Mouse (Mus musculus): ENCODE measurements around the gene Arntl. TPM values are rescaled to one million over a fixed set of nuclear protein-coding genes. Genes with fewer than 3 reads are reported as not detected.

Gene Arntl
- polyA plus RNA-seq, 1 experiment from 2014 or later: 7.0 TPM

- Histone ChIP-seq H3K27ac (ENCODE audit: low read depth) (peak overlapping the region; percentile 71), H3K4me1 (ENCODE audit: insufficient read depth) (peaks cover 36% of the 10 kb centered on the region), H3K4me2 (ENCODE audit: low read depth, low read length) (no peak overlapping the region), H3K9ac (replicated peaks) (0 out of 2 replicates have a peak overlapping the region, but pooled peaks have one; percentile 21), H3K9me3 (ENCODE audit: low read length) (no peaks in the 10 kb centered on the region), H3K4me3 (ENCODE audit: low read depth, low read length) (no peak overlapping the region), H3K36me3 (replicated peaks; ENCODE audit: insufficient read depth, low read length) (no peaks in the 10 kb centered on the region), H3K27me3 (ENCODE audit: insufficient read depth, low read length) (no peaks in the 10 kb centered on the region)
- TF ChIP-seq CTCF (IDR thresholded peaks at IDR 0.05; ENCODE audit: low read depth) (no peak), EP300 (IDR thresholded peaks at IDR 0.05; ENCODE audit: low read depth) (no peak)
- 37% methylated on average over 12 of the region's 12 CpGs for WGBS (ENCODE audit: insufficient replicate concordance)
- DNase-seq (no peak), ATAC-seq (0 out of 2 replicates have a peak, but pooled peaks have one; percentile 16)
Observed at GRCm38 (mm10) chr7:113241901-113242661, 34.8 kb downstream of the Arntl start.

- TF ChIP-seq CTCF (IDR thresholded peaks at IDR 0.05; ENCODE audit: low read depth) (no peak), EP300 (IDR thresholded peaks at IDR 0.05; ENCODE audit: low read depth) (no peak)
- 55% methylated on average over 6 of the region's 6 CpGs for WGBS (ENCODE audit: insufficient replicate concordance)
- no peak for ATAC-seq
Observed at GRCm38 (mm10) chr7:113242688-113243087, 35.4 kb downstream of the Arntl start.

DNA sequence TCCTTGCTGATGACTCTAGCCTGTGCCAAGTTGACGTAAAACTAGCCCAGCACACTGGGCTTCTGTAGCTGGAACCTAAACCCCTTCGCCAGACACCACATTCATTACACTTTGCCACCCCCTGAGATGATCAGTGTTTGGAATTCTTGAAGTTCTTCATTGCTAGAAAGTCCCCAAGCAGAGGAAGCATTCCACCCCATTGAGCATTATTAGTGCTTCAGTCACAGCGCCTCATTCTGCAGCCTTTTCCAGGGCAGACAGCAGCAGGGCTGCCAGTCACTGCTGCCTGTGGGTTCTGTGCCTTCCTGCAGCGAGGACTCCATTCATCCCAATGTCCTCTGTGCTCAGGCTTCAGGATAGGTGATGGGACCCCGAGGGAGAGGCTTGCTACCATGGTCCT, 37.9 kb downstream of the Arntl start:
- no peak for TF ChIP-seq EP300 (IDR thresholded peaks at IDR 0.05; ENCODE audit: low read depth)
- no peak for TF ChIP-seq CTCF (IDR thresholded peaks at IDR 0.05; ENCODE audit: low read depth)
- no peak for DNase-seq
- Histone ChIP-seq H3K4me1 (ENCODE audit: insufficient read depth) (peaks cover 27% of the 10 kb centered on the region), H3K27ac (ENCODE audit: low read depth) (no peak overlapping the region), H3K9ac (replicated peaks) (no peak overlapping the region), H3K4me3 (ENCODE audit: low read depth, low read length) (no peak overlapping the region), H3K27me3 (ENCODE audit: insufficient read depth, low read length) (no peaks in the 10 kb centered on the region), H3K4me2 (ENCODE audit: low read depth, low read length) (no peak overlapping the region), H3K36me3 (replicated peaks; ENCODE audit: insufficient read depth, low read length) (no peaks in the 10 kb centered on the region), H3K9me3 (ENCODE audit: low read length) (no peaks in the 10 kb centered on the region)
- 82% methylated on average over 5 of the region's 5 CpGs for WGBS (ENCODE audit: insufficient replicate concordance)
- ATAC-seq: no peak

More at GRCm38 (mm10) chr7:113242688-113243087, 35.4 kb downstream of the Arntl start:
- Histone ChIP-seq H3K9ac (replicated peaks) (0 out of 2 replicates have a peak overlapping the region, but pooled peaks have one; percentile 21), H3K4me1 (ENCODE audit: insufficient read depth) (peaks cover 36% of the 10 kb centered on the region), H3K9me3 (ENCODE audit: low read length) (no peaks in the 10 kb centered on the region), H3K4me3 (ENCODE audit: low read depth, low read length) (no peak overlapping the region), H3K27me3 (ENCODE audit: insufficient read depth, low read length) (no peaks in the 10 kb centered on the region), H3K27ac (ENCODE audit: low read depth) (peak overlapping the region; percentile 71), H3K4me2 (ENCODE audit: low read depth, low read length) (no peak overlapping the region), H3K36me3 (replicated peaks; ENCODE audit: insufficient read depth, low read length) (no peaks in the 10 kb centered on the region)
- peak; percentile 48 for DNase-seq

GRCm38 (mm10) chr7:113246512-113246911, 39.2 kb downstream of the Arntl start:
- H3K4me2 ChIP-seq (ENCODE audit: low read depth, low read length): no peak overlapping the region
- no peak overlapping the region for H3K4me3 ChIP-seq (ENCODE audit: low read depth, low read length)
- TF ChIP-seq EP300 (IDR thresholded peaks at IDR 0.05; ENCODE audit: low read depth) (no peak), CTCF (IDR thresholded peaks at IDR 0.05; ENCODE audit: low read depth) (no peak)
- H3K27ac ChIP-seq (ENCODE audit: low read depth): no peak overlapping the region
- 67% methylated on average over 4 of the region's 4 CpGs for WGBS (ENCODE audit: insufficient replicate concordance)
- H3K36me3 ChIP-seq (replicated peaks; ENCODE audit: insufficient read depth, low read length): no peaks in the 10 kb centered on the region
- ATAC-seq: no peak
- H3K9ac ChIP-seq (replicated peaks): no peak overlapping the region
- H3K4me1 ChIP-seq (ENCODE audit: insufficient read depth): peaks cover 17% of the 10 kb centered on the region
- no peak for DNase-seq
- no peaks in the 10 kb centered on the region for H3K9me3 ChIP-seq (ENCODE audit: low read length)
- H3K27me3 ChIP-seq (ENCODE audit: insufficient read depth, low read length): no peaks in the 10 kb centered on the region

DNA sequence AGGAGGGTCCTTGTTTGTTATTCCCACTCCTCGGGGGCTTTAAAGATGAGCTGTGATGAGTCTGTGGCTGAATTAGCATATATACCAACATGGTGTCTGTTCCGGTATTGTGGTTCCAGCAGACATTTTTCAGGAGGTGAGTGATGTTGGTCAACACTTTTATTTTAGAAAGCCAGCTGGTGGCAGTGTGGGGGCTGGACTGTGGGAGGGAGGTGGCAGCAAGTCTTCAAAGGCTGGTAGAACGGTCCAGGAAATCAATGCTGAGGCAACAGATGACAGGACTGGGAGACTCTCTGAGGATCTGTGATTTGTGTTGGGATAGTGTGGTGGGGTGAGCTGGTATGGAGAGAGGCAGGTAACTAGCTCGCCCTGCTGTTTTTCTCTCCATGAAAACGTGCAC, 39.9 kb downstream of the Arntl start:
- H3K9me3 ChIP-seq (ENCODE audit: low read length): no peaks in the 10 kb centered on the region
- ATAC-seq: no peak
- H3K4me1 ChIP-seq (ENCODE audit: insufficient read depth): peaks cover 12% of the 10 kb centered on the region
- no peak overlapping the region for H3K27ac ChIP-seq (ENCODE audit: low read depth)
- no peak overlapping the region for H3K4me2 ChIP-seq (ENCODE audit: low read depth, low read length)
- DNase-seq: no peak
- WGBS (ENCODE audit: insufficient replicate concordance): 59% methylated on average over 5 of the region's 5 CpGs
- no peak overlapping the region for H3K9ac ChIP-seq (replicated peaks)
- H3K36me3 ChIP-seq (replicated peaks; ENCODE audit: insufficient read depth, low read length): no peaks in the 10 kb centered on the region
- no peak for TF ChIP-seq EP300 (IDR thresholded peaks at IDR 0.05; ENCODE audit: low read depth)
- TF ChIP-seq CTCF (IDR thresholded peaks at IDR 0.05; ENCODE audit: low read depth): no peak
- H3K4me3 ChIP-seq (ENCODE audit: low read depth, low read length): no peak overlapping the region
- H3K27me3 ChIP-seq (ENCODE audit: insufficient read depth, low read length): no peaks in the 10 kb centered on the region

DNA sequence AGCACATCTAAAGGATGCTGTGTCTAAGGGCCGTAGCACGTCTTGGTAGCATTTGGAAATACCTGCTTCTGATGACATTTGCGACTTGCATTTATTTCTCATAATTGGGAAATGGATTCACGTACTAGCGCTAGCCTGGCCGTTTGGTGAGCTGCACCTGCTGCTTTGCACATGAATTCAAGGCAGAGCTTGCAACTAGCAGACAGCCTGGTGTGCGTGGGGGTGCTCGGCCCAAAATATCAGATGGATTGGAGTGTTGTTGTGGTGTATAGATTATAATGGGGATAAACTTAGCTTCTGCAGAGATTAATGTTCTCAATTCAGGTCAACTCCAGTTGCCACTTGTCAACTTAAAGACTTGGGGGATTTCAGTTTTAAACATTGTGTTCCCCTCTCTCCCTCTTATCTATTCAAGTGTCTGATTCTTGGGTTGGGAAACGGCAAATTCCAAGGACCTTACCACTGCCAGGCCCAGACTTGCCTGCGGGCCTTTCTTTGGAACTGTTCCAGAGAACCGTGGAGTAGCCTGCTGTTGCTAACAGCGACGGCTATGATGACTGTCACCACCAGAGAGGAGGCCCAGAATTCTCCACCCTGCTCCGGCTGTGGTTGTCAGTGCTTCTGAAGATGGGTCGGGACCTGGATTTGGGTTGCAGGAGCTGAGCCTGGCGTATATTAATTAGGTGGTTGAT, 42.0 kb downstream of the Arntl start:
- ATAC-seq: no peak
- no peak overlapping the region for H3K4me2 ChIP-seq (ENCODE audit: low read depth, low read length)
- no peak for DNase-seq
- H3K27ac ChIP-seq (ENCODE audit: low read depth): no peak overlapping the region
- H3K36me3 ChIP-seq (replicated peaks; ENCODE audit: insufficient read depth, low read length): no peaks in the 10 kb centered on the region
- no peaks in the 10 kb centered on the region for H3K27me3 ChIP-seq (ENCODE audit: insufficient read depth, low read length)
- 70% methylated on average over 16 of the region's 16 CpGs for WGBS (ENCODE audit: insufficient replicate concordance)
- peaks cover 15% of the 10 kb centered on the region for H3K4me1 ChIP-seq (ENCODE audit: insufficient read depth)
- no peaks in the 10 kb centered on the region for H3K9me3 ChIP-seq (ENCODE audit: low read length)
- no peak overlapping the region for H3K9ac ChIP-seq (replicated peaks)
- TF ChIP-seq EP300 (IDR thresholded peaks at IDR 0.05; ENCODE audit: low read depth) (no peak), CTCF (IDR thresholded peaks at IDR 0.05; ENCODE audit: low read depth) (no peak)
- H3K4me3 ChIP-seq (ENCODE audit: low read depth, low read length): no peak overlapping the region

All from liver, postnatal 0 days (tissue).